Mouse (Mus musculus): Measurements from ENCODE around the gene Mfap3l. TPM values are rescaled to one million over a fixed set of nuclear protein-coding genes. Genes with fewer than 3 reads are reported as not detected.

The Mfap3l gene
- polyA plus RNA-seq, 1 experiment from 2014 or later = 8.9 TPM

- no peaks in the 10 kb centered on the region for H3K36me3 ChIP-seq (ENCODE audit: control insufficient read depth, insufficient read depth, low read length)
- H3K27ac ChIP-seq (ENCODE audit: low read depth, low read length) = no peak overlapping the region
- WGBS = 93% methylated on average over 2 of the region's 2 CpGs
- no peak overlapping the region for H3K9ac ChIP-seq (replicated peaks; ENCODE audit: low read depth, low read length)
- H3K4me2 ChIP-seq (ENCODE audit: low read depth, low read length) = no peak overlapping the region
- H3K4me3 ChIP-seq (ENCODE audit: low read depth, low read length) = no peak overlapping the region
- ATAC-seq (ENCODE audit: low read depth) = no peak
- H3K4me1 ChIP-seq (ENCODE audit: control insufficient read depth, insufficient read depth, low read length) = 0 out of 2 replicates have a peak, but pooled peaks cover 4% of the 10 kb centered on the region
- no peaks in the 10 kb centered on the region for H3K27me3 ChIP-seq (ENCODE audit: control insufficient read depth, insufficient read depth, low read length)
- H3K9me3 ChIP-seq (ENCODE audit: control insufficient read depth, low read length) = no peaks in the 10 kb centered on the region
These were observed 28.6 kb downstream of the Mfap3l start for GRCm38 (mm10) chr8:60661191-60661590.

DNA sequence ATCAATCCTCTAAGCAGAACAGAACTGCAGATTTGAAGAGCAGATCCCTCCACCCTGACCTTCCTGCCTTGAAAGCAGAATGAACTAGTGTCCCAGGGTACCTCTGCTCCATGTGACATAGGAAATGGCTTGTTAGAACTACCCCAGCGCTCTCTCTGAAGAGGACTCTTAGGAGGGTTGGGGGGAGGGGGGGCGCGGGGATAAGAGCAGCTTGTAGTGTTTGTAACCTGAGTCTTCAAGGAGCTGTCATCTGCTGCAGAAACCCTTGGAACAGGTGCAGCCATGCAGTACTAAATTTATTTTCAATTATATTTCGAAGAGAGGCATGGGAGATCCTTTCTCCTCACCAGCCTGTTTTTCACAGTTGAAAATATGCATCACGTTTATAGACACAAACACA, 30.9 kb downstream of the Mfap3l start:
- no peak overlapping the region for H3K4me3 ChIP-seq (ENCODE audit: low read depth, low read length)
- no peak overlapping the region for H3K9ac ChIP-seq (replicated peaks; ENCODE audit: low read depth, low read length)
- ATAC-seq (ENCODE audit: low read depth) = no peak
- no peaks in the 10 kb centered on the region for H3K36me3 ChIP-seq (ENCODE audit: control insufficient read depth, insufficient read depth, low read length)
- 60% methylated on average over 5 of the region's 5 CpGs for WGBS
- no peaks in the 10 kb centered on the region for H3K27me3 ChIP-seq (ENCODE audit: control insufficient read depth, insufficient read depth, low read length)
- no peak overlapping the region for H3K4me2 ChIP-seq (ENCODE audit: low read depth, low read length)
- H3K27ac ChIP-seq (ENCODE audit: low read depth, low read length) = no peak overlapping the region
- H3K4me1 ChIP-seq (ENCODE audit: control insufficient read depth, insufficient read depth, low read length) = 0 out of 2 replicates have a peak, but pooled peaks cover 4% of the 10 kb centered on the region
- H3K9me3 ChIP-seq (ENCODE audit: control insufficient read depth, low read length) = no peaks in the 10 kb centered on the region

DNA sequence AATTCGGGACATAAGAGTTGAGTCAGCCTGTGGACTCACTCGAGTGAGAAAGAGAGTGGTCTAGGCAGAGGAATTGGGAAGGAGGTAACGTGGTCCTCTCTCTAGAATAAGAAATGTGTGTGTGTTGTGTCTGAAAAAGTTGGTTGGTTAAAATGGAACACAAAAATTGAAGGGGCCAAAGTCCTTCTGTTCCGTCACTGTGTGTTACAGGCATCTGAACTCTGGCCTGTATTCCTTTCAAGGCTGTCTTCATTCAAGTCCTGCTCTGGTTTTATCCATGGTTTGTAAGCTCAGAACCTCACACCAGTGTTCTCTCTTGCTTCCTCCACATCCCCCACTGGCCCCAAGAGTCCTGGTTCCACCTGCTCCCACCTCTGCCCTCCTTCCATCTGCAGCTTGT, 33.2 kb downstream of the Mfap3l start:
- Histone ChIP-seq H3K9ac (replicated peaks; ENCODE audit: low read depth, low read length) (no peak overlapping the region), H3K36me3 (ENCODE audit: control insufficient read depth, insufficient read depth, low read length) (no peaks in the 10 kb centered on the region), H3K4me2 (ENCODE audit: low read depth, low read length) (no peak overlapping the region), H3K27me3 (ENCODE audit: control insufficient read depth, insufficient read depth, low read length) (no peaks in the 10 kb centered on the region), H3K4me3 (ENCODE audit: low read depth, low read length) (no peak overlapping the region), H3K27ac (ENCODE audit: low read depth, low read length) (no peak overlapping the region), H3K4me1 (ENCODE audit: control insufficient read depth, insufficient read depth, low read length) (no peaks in the 10 kb centered on the region), H3K9me3 (ENCODE audit: control insufficient read depth, low read length) (no peaks in the 10 kb centered on the region)
- 80% methylated on average over 4 of the region's 4 CpGs for WGBS
- ATAC-seq (ENCODE audit: low read depth) = no peak

GRCm38 (mm10) chr8:60666852-60667251, 34.2 kb downstream of the Mfap3l start:
- no peak overlapping the region for H3K9ac ChIP-seq (replicated peaks; ENCODE audit: low read depth, low read length)
- no peak for ATAC-seq (ENCODE audit: low read depth)

DNA sequence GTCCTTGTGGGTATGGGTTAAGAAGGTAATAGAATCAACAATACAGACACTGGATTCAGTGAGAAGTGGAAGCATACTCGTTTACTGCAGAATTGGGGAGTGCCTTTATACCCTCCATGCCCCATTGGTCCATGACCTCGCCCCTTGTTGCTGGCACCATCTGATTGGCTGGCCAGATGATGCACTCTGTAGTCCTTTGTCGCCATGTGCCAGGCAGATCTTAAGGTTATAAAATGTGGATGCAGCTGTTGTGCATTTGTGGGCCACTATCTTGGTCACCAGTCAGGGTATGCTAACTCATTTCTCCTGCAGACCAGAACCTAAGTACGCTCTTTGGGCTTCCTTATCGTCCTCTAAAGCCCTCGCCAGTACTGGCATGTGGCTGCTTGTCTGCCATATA, 46.0 kb downstream of the Mfap3l start:
- no peaks in the 10 kb centered on the region for H3K9me3 ChIP-seq (ENCODE audit: control insufficient read depth, low read length)
- no peak overlapping the region for H3K4me3 ChIP-seq (ENCODE audit: low read depth, low read length)
- H3K36me3 ChIP-seq (ENCODE audit: control insufficient read depth, insufficient read depth, low read length) = no peaks in the 10 kb centered on the region
- 91% methylated on average over 6 of the region's 6 CpGs for WGBS
- H3K4me1 ChIP-seq (ENCODE audit: control insufficient read depth, insufficient read depth, low read length) = no peaks in the 10 kb centered on the region
- ATAC-seq (ENCODE audit: low read depth) = no peak
- no peak overlapping the region for H3K9ac ChIP-seq (replicated peaks; ENCODE audit: low read depth, low read length)
- no peaks in the 10 kb centered on the region for H3K27me3 ChIP-seq (ENCODE audit: control insufficient read depth, insufficient read depth, low read length)
- H3K27ac ChIP-seq (ENCODE audit: low read depth, low read length) = no peak overlapping the region
- no peak overlapping the region for H3K4me2 ChIP-seq (ENCODE audit: low read depth, low read length)

More at GRCm38 (mm10) chr8:60666852-60667251, 34.2 kb downstream of the Mfap3l start:
- Histone ChIP-seq H3K27ac (ENCODE audit: low read depth, low read length) (no peak overlapping the region), H3K9me3 (ENCODE audit: control insufficient read depth, low read length) (no peaks in the 10 kb centered on the region), H3K4me2 (ENCODE audit: low read depth, low read length) (no peak overlapping the region), H3K4me1 (ENCODE audit: control insufficient read depth, insufficient read depth, low read length) (no peaks in the 10 kb centered on the region), H3K27me3 (ENCODE audit: control insufficient read depth, insufficient read depth, low read length) (no peaks in the 10 kb centered on the region), H3K4me3 (ENCODE audit: low read depth, low read length) (no peak overlapping the region), H3K36me3 (ENCODE audit: control insufficient read depth, insufficient read depth, low read length) (no peaks in the 10 kb centered on the region)
- WGBS = 64% methylated on average over 3 of the region's 3 CpGs

DNA sequence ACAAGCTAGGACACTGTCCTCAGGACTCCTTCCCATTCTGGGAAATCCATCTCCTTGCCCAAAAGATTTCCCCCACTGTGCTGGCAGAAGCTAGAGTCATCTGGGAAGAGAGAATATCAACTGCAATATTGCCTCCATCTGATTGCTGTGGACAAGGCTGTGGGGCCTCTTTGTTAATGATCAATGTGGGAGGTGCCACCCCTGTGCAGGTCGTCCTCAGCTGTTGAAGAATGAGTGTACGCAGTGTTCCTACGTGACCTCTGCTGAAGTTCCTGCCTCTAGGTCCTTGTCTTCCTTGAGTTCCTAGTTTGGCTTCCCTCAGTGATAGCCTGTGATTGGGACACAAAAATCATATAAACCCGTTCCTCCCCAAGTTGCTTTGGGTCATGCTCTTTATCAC, 49.2 kb downstream of the Mfap3l start:
- Histone ChIP-seq H3K27me3 (ENCODE audit: control insufficient read depth, insufficient read depth, low read length) (no peaks in the 10 kb centered on the region), H3K9ac (replicated peaks; ENCODE audit: low read depth, low read length) (no peak overlapping the region), H3K36me3 (ENCODE audit: control insufficient read depth, insufficient read depth, low read length) (no peaks in the 10 kb centered on the region), H3K9me3 (ENCODE audit: control insufficient read depth, low read length) (no peaks in the 10 kb centered on the region), H3K4me3 (ENCODE audit: low read depth, low read length) (no peak overlapping the region), H3K27ac (ENCODE audit: low read depth, low read length) (no peak overlapping the region), H3K4me1 (ENCODE audit: control insufficient read depth, insufficient read depth, low read length) (no peaks in the 10 kb centered on the region), H3K4me2 (ENCODE audit: low read depth, low read length) (no peak overlapping the region)
- WGBS = 93% methylated on average over 4 of the region's 4 CpGs
- ATAC-seq (ENCODE audit: low read depth) = no peak

DNA sequence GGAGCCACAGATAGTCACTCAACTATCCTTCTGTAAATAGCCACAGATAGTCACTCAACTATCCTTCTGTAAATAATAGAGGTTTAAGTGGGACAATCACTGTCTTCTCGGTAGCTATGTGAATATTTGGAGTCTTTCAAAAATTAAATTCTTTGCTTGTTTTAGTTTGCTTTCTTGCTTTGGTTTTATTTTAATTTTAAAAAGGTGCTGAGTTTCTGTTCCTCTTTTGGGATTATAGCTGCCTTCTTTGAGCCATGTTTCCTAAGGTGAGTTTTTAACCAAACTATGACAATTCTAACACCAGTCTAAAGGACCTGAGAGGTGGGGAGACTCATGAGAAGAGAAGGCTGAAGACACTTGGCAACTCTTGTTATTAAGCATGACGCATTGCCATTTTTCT, 49.7 kb downstream of the Mfap3l start:
- 95% methylated on average over 2 of the region's 2 CpGs for WGBS
- Histone ChIP-seq H3K27ac (ENCODE audit: low read depth, low read length) (no peak overlapping the region), H3K4me2 (ENCODE audit: low read depth, low read length) (no peak overlapping the region), H3K36me3 (ENCODE audit: control insufficient read depth, insufficient read depth, low read length) (no peaks in the 10 kb centered on the region), H3K9me3 (ENCODE audit: control insufficient read depth, low read length) (no peaks in the 10 kb centered on the region), H3K27me3 (ENCODE audit: control insufficient read depth, insufficient read depth, low read length) (no peaks in the 10 kb centered on the region), H3K9ac (replicated peaks; ENCODE audit: low read depth, low read length) (no peak overlapping the region), H3K4me1 (ENCODE audit: control insufficient read depth, insufficient read depth, low read length) (no peaks in the 10 kb centered on the region), H3K4me3 (ENCODE audit: low read depth, low read length) (no peak overlapping the region)
- no peak for ATAC-seq (ENCODE audit: low read depth)

GRCm38 (mm10) chr8:60711516-60712086, 79.0 kb downstream of the Mfap3l start:
- H3K4me3 ChIP-seq (ENCODE audit: low read depth, low read length) = no peak overlapping the region
- H3K27ac ChIP-seq (ENCODE audit: low read depth, low read length) = no peak overlapping the region
- no peaks in the 10 kb centered on the region for H3K9me3 ChIP-seq (ENCODE audit: control insufficient read depth, low read length)
- H3K9ac ChIP-seq (replicated peaks; ENCODE audit: low read depth, low read length) = no peak overlapping the region
- peak; percentile 81 for ATAC-seq (ENCODE audit: low read depth)
- no peaks in the 10 kb centered on the region for H3K36me3 ChIP-seq (ENCODE audit: control insufficient read depth, insufficient read depth, low read length)
- WGBS = 62% methylated on average over 8 of the region's 8 CpGs
- H3K4me2 ChIP-seq (ENCODE audit: low read depth, low read length) = no peak overlapping the region
- no peaks in the 10 kb centered on the region for H3K27me3 ChIP-seq (ENCODE audit: control insufficient read depth, insufficient read depth, low read length)
- H3K4me1 ChIP-seq (ENCODE audit: control insufficient read depth, insufficient read depth, low read length) = no peaks in the 10 kb centered on the region

DNA sequence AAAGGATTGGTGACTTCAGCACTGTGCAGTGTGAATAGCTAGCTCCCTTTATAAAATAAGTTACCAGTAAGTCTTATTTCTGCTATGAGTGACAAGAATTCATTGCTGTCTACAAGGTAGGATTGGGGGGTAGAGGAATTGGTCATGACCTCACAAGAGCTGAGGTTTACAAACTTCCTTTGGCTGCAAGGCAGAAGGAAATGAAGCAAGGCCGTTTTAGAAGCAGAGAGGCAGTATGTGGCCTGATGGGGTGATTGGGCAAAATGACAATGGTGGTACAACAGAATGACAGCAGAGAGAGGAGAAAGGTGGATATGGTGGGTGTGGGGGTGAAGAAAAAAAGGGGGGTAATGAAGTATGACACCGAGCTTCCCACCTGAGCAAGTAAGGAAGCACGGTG, 82.1 kb downstream of the Mfap3l start:
- H3K27me3 ChIP-seq (ENCODE audit: control insufficient read depth, insufficient read depth, low read length) = no peaks in the 10 kb centered on the region
- no peak overlapping the region for H3K27ac ChIP-seq (ENCODE audit: low read depth, low read length)
- no peak overlapping the region for H3K4me2 ChIP-seq (ENCODE audit: low read depth, low read length)
- H3K4me3 ChIP-seq (ENCODE audit: low read depth, low read length) = no peak overlapping the region
- WGBS = 75% methylated on average over 1 of the region's 3 CpGs
- ATAC-seq (ENCODE audit: low read depth) = no peak
- no peaks in the 10 kb centered on the region for H3K36me3 ChIP-seq (ENCODE audit: control insufficient read depth, insufficient read depth, low read length)
- no peaks in the 10 kb centered on the region for H3K4me1 ChIP-seq (ENCODE audit: control insufficient read depth, insufficient read depth, low read length)
- no peaks in the 10 kb centered on the region for H3K9me3 ChIP-seq (ENCODE audit: control insufficient read depth, low read length)
- no peak overlapping the region for H3K9ac ChIP-seq (replicated peaks; ENCODE audit: low read depth, low read length)
